Mouse (Mus musculus) neutrophil, adult 5-6 weeks (primary cell): ENCODE measurements around the gene Commd2. TPM values are rescaled to one million over a fixed set of nuclear protein-coding genes. Genes with fewer than 3 reads are reported as not detected.
A peak's percentile ranks its signal among the peaks of the same experiment; 100 is the strongest.

Experiments
- ATAC-seq: fragments of 151-379, 151-347 bp; 2 replicates; pipeline ENCODE4 v1.8.0; 2017; ENCODE audit warnings: mild to moderate bottlenecking, moderate TSS enrichment; ENCODE audit not compliant: insufficient number of reproducible peaks, poor library complexity, low FRiP score, severe bottlenecking; ENCODE audit errors: extremely low read depth
- total RNA-seq: library from RNA; stranded (forward); fragments of 200-1000 nt; gene quantifications from 2 replicates; pipeline ENCODE4 v1.2.3, GENCODE M21; 2017

Commd2 gene
- 23.8 and 24.2 TPM in 2 replicates for total RNA-seq

- peak; percentile 98 for ATAC-seq
These were observed at the start of gene Commd2 for GRCm38 (mm10) chr3:57651231-57651864. TSS of gene Commd2 (minus strand) at chr3:57651715.

GRCm38 (mm10) chr3:57696779-57697178, 45.3 kb upstream of the Commd2 start:
- ATAC-seq, result no peak

- ATAC-seq, result peak; percentile 55
These were observed 44.7 kb upstream of the Commd2 start for GRCm38 (mm10) chr3:57696249-57696648.

- ATAC-seq, result no peak
These were observed 41.2 kb upstream of the Commd2 start, which contains the start of gene Ankub1 for GRCm38 (mm10) chr3:57692719-57693118. TSS of gene Ankub1 (minus strand) at chr3:57692799.

DNA sequence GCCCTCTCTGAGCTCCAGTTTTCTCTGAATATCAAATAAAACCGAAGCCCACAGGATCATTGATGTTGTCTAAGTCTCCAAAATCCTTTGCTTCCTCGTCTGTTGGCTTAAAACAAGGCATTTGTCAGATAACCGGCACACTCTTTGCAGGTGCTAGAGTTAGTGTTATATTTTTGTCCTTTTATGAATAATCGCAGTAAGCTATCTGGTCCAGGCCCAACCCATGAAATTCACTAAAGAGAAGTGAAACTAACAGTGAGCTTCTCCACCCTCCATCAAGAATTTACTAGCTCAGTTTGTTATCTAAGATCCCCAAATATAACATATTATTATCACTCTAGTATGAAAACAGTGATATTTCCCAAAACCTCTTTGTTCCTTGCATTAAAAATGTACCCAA, 40.3 kb upstream of the Commd2 start:
- peak; percentile 67 for ATAC-seq

- no peak for ATAC-seq
These were observed 26.3 kb upstream of the Commd2 start for GRCm38 (mm10) chr3:57677786-57678185.

DNA sequence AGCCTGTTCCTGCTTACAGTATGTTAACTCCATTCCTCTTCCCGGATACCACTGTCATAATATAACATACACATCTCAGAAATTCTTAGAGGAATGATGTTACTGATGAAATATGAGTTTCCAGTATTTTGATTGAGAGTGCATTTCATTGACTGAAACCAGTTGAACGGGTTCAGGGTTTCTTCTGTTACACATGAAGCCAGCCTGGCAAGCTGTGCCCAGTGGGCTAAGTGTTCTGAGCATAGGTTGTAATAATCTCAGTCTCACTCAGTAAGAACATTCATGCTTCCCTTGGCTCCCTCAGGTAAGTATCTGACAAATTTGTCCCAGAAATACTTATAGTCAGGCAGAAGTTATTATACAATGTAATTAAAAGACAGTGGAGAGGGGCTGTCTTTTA, 22.6 kb upstream of the Commd2 start:
- ATAC-seq, result no peak

DNA sequence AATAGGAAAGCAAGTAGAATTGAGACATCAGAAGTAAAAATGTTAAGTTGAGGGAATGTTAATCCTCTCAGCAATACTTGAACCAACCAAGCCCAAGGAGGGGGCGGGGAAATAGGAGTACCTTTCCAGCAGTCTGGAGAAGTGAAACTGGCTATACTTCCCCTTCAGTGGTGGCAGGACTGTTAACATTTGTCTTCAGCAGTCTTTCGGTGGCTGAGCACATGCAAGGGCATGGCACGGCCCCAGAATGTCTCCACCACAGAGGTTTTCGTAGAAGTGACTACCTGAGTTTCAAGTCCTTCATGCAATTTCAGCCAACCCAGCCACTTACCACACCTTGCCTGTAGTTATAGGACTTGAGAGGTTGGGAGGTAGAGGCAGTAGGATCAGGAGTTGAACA, 22.1 kb upstream of the Commd2 start:
- peak; percentile 91 for ATAC-seq

DNA sequence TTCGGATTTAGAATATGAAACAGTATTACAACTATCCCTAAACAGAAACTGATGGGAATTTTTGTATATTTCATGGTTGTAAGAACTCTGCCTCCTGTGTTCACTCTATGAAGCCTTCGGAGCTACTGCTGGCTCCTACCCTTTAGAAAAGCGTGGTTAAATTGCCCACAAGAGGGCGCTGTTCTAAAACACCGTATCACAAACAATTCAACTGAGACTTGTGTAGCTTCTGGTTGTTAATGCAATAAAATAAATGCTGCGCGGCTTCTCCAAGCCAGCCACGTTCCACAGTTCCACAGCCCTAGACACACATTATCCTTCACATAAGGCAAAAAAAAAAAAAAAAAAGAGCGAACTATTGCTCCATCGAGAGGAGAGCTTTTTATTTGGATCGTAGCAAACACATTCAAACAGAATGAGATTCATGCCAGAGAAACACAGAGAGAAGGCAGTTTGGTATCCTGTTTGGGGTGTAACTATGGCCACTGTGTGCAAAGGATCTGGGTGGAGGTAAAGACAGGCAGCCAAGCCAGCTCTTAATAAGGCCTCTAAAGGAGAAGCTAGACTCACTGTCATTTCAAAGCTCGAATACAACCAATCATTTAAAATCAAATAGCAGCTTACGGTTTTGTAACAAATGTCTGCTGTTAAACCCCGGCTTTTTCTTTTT, 15.7 kb upstream of the Commd2 start:
- ATAC-seq, result peak; percentile 58

DNA sequence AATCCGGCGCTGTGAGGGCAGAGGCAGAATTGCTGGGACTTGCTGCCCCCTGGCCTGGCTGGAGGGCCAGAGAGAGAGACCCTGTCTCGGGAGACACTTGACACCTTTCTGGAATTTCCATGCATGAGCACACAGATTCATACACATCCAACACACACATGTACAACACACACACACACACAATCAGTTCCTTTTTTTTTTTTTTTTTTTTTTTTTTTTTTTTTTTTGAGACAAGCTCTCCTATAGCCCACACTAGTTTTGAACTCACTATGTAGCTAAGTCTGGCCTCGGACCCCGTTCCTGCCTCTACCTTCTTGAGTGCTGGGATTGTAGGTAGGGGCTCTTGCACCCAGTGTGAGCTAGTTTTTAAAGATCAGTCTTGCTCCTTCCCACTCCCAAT, 14.4 kb upstream of the Commd2 start:
- no peak for ATAC-seq

- ATAC-seq, result no peak
These were observed 13.2 kb upstream of the Commd2 start for GRCm38 (mm10) chr3:57664682-57665081.

- no peak for ATAC-seq
These were observed 12.2 kb upstream of the Commd2 start for GRCm38 (mm10) chr3:57663731-57664130.

- ATAC-seq, result no peak
These were observed 7.1 kb upstream of the Commd2 start for GRCm38 (mm10) chr3:57658608-57659007.

DNA sequence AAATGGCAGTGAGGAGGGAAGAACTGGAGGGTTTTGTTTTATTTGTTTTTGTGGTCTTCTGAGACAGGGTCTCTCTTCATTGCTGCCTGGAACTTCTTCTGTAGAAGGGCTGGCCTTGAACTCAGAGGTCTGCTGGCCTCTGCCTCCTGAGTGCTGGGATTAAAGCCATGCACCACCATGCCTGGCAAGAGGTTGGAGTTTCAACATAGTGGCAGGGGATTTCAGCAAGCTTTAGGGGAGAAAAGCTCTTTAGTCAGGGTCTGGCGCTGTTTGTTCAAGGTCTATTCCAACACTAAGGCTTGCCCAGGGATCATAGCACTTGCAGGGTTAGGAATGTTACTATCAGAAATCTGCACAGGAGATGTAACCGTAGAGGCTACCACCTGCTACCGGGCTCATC, 2.1 kb upstream of the Commd2 start:
- ATAC-seq, result no peak

DNA sequence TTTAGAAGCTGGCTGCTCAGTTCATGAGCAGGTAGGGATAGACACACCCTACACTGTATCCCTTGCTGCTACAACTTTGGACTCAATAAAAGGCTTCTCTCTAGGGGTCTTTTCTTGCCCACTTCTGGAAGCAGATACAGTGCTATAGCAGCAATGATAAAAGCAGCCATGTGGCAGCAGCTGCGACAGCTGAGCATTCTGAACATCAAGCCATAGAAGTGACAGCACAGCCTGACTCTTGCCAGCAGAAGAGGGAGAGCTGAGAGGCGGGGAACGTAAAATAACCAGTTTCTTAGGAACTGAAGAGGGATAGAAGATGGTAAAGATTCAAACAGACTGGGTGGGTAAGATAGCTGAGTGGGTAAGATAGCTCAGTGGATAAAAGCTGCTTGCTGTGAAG, 970 bp upstream of the Commd2 start:
- no peak for ATAC-seq

DNA sequence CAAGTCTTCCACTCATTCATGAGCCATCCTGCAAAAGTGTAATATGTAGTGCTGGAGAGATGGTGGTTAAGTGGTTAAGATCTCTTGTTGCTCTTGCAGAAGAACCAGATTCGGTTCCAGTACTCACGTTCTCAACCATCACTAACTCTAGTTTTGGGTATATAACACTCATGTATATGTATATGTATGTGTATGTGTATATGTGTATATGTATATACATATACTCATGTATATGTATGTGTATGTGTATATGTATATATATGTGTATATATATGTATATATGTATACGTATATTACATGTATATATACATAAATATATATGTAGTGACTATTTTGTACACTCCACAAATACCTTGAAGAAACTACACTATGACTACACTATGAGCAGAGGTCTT, 347 bp upstream of the Commd2 start:
- no peak for ATAC-seq

DNA sequence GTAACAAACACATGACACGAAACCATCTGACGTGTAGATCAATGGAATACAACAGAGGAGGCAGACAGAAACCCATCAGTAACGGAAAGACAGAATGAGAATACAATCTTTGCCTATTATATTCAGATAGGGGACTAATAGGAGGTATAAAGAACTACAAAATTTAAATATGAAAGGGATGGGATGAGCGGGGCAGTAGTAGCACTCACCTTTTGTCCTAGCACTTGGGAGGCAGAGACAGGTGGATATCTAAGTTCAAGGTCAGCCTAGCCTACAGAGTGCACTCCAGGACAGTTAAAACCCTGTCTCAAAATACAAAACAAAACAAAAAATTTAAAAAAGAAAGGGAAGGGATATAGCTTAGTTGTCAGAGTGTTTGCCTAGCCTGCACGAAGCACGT, 8.3 kb downstream of the Commd2 start:
- no peak for ATAC-seq

DNA sequence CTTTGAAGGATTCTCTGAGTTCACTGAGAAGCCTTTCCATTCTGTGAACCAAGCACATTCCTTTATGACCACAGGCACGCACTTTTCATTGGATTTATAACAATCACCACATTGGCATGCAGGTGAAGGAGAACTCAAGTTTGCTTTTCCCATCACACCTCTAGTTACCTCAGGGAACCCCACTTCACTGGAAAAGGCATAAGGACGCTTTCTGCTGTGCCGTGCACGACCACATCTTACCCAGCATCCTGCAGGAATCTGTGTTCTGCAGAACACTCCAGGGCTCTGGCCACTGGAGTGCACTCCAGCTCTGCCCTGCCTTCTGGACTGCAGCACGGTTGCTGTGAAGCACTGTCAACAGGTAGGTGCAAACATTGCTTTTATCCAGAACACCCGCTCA, 13.9 kb downstream of the Commd2 start:
- no peak for ATAC-seq

GRCm38 (mm10) chr3:57634763-57635487, 16.6 kb downstream of the Commd2 start:
- no peak for ATAC-seq

DNA sequence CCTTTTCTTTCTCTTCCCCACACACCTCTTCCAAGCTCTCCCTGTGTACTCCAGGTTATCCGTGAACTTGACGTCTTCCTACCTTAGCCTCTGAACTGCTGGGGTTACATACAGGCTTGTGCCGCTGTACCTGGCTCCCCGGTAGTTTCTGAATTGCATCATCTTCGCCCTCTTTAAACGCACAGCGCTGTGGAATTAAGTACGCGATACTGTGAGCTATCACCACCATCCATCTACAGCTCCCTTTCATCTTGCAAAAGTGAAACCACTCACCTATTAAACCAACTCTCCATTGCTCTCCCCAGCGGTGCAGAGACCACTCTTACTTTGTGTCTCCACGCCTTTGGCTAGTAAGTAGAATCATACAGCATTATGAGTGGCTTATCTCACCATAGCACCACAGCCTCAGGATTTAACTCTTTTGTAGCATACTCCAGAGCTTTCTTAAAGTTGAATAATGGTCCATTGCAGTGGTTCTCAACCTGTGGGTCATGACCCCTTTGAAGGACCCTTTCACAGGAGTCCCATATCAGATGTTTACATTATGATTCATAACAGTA, 24.5 kb downstream of the Commd2 start:
- no peak for ATAC-seq
